ENCODE assay signal across 12 mouse cellular contexts in genomic region chr4:45455001-45455400, GRCm38 (mm10).
"Had no signal": no experiment of that assay in that cellular context is flagged by ENCODE, and none has a peak within 500 bp of the region (broad histone marks: within the 10 kb centered on the region; RNA-seq: fewer than 3 reads in every experiment).

No protein-coding gene starts in this region.

- H3K4me3 ChIP-seq: limb, embryonic 12.5 days; lung, embryonic 15.5 days; megakaryocyte, embryonic 14.5 days; midbrain, embryonic 12.5 days had no signal

- H3K27ac ChIP-seq: macrophage; midbrain, embryonic 12.5 days had no signal

- H3K27me3 ChIP-seq: lung, embryonic 15.5 days had no signal

- DNase-seq: kidney, adult 8-10 months; kidney, postnatal 25 days; layer of hippocampus, postnatal 36 days; lung, postnatal 14 days; retina, postnatal 1 day; right cerebral cortex, postnatal 4 days; thymus, postnatal 36 days had no signal

- H3K36me3 ChIP-seq: midbrain, embryonic 12.5 days had no signal
